Mouse (Mus musculus) thymus, postnatal 14 days (tissue): ENCODE results near the gene Nr5a1.

Experiments used
- DNase-seq: peaks from one replicate; pipeline ENCODE4 v3.0.0; 2021

The Nr5a1 gene

DNA sequence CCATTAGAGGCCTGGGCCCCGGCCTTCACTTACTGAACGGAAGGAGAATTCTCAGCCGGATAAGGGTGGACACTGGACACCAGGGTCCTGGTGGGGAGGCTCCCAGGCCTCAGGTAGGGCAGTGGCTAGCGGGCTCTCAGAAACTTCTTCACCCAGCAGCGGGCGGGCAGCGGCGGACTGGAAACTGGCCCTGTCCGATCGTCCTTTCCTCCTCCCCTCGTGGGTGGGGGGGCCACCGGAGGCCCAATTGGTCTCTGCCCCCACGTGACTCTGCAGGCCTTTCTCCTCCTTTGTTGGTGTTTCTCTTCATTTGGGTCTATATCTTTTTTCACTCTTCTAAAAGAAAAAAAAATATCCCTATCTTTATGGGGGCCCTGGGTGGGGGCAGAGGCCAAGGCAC, at the start of gene Nr5a1:
Gene Nr5a1 (minus strand): TSS at position 219 of the 400 bp plus-strand sequence.
- DNase-seq = no peak

DNA sequence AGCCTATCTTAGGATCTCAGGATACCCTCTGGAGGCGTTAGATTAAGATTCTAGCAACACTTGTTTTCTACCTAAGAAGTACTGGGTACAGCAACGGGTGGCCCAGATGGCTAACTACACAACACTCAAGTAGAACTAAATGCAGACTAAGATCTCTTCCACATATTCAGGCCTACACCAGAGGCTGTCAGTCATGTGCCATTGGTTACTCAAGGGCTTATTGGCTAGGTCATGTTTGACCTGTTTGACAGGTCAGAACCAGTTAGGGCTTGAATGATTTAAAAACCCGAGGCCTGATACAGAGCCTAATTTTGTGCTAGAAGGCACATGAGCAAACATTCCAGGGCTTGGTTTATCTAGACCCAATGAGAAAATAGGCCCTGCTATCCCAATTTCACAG, 25.5 kb upstream of the Nr5a1 start:
- DNase-seq = no peak

DNA sequence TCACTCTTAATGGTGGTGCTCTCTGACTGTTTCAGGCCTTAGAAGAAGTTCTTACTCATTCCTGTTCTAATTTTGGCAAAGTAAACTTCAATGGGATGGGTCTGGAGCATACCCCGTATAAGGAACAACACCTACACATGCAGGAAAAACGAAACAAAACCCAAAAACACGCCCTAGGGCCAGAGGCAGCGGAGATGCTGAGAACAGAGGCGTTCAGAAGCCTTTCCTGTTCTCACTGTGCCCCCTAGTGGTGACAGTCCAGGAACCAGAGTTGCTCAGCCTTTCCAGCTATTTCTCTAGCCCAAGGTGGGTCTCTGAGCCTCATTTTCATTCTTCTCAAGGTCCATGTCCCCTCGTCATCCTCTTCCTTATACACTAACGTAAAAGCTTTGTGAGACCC, 25.1 kb upstream of the Nr5a1 start:
- DNase-seq = peak; percentile 73

GRCm38 (mm10) chr2:38738601-38739301, 24.4 kb upstream of the Nr5a1 start:
- DNase-seq = no peak

DNA sequence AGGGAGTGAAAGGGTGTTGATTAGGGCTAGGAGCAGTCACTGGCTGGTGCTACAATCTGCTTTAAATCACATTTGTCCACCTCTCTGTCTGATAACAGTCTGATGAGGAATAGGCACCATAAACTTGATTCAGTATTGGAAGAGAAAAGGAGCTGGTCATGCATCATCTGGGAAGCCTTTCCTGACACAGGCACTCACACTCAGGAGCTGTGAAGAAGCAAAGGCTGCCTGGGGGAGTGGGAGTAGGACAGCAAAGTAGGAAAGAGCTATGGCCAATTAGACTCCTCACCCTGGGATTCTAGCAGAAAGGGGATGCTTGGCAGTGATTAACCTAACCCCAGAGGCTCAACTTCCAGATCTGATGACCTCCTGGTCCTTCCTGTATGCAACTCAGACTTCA, 21.4 kb upstream of the Nr5a1 start:
- DNase-seq = no peak

DNA sequence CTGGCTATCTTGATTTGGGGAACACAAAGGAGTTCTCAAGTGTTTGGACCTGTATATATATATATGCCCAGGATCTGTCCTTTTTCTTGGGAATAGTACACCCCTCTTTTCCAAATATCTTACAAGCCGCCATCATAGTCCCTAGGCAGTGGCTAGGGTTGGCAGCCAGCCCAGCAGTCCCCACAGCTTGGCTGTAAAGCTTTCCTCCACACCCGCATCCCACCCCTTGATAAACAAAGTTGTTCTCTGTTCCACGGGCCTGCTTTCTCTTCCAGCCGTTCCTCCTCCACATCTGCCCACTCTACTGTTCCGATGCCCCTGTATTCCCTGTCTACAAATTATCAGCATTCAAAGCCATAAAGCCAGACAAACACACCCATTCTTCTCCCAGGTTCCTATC, 20.4 kb upstream of the Nr5a1 start:
- no peak for DNase-seq

DNA sequence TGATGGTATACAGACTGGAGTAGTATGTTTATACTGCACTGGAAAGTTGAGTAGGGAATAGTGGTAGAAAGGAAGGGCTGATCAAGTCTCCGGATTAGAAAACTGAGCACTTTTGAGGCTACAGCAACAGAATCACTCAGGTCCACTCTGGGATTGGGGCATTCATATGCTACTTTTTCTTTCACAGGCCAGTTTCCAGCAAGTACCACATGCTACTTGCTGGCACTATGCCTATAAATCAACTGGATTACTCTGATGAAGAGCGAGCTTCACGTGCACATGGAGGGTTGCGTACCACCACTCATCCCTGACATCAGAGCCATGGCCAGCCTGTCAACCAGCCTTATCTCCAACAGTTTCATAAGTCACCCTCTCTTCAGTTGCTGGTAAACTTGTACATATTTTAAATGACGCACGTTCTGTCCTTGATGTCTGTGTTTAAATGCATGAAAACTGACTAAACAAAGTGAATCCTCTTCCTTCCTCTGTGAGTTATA, 16.0 kb upstream of the Nr5a1 start:
- no peak for DNase-seq

DNA sequence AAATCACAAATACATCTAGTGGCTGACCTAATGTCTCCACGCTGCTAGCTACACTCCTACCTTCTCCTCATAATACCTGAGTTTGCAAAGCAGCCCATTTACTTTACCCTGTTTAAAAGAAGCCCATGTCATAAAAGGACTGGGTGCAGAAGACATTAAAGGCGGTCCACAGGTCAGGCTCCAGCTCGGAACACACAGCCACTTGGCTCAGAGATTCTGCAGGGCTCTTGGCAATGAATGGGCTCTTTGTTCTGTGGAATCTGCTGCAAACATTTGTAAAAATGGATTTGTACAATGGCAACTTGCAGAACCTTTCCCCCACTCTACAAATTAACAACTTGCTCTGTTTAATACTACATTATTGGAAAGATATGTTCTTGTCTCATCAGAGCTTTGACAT, 11.1 kb upstream of the Nr5a1 start:
- DNase-seq = no peak

DNA sequence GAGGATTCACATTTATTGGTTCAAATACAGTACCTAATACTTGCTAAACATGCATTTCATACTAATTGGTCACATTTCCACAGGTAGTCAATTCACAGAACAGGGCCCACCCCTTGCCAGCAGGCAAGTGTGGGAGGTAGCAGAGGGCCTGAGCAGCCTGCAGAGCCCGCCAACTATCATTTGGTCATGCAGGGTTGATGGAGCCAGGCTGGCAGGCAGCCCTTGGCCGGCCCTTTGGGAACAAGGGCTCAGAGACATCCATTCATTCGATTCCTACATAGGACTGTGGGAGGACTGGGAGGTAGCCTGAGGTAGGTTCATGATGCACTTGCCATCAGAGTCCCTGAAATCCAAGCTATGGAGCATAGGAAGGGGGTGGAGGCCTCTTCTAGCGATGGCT, 9.0 kb upstream of the Nr5a1 start:
- no peak for DNase-seq

- no peak for DNase-seq
These were observed 7.7 kb upstream of the Nr5a1 start for GRCm38 (mm10) chr2:38722076-38722475.

DNA sequence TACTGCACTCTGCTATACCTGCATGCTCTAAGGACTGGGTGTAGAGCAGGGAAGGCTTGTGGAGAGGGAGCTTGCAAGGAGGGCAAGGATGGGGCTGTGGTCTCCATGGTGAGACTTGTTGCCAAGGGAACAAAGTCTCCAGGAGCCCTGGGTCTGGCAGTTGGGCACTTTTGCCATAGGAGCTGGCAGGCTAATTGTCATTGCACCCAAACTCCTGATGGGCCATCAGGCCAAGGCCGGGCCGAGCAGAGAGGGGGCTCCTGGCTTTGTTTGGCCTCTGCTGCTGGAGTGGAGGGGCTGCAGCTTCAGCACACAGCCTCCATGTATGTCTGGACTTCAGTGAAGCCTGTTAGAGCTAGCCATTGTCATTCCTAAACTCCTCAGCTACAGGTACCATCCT, 6.3 kb upstream of the Nr5a1 start:
- DNase-seq = no peak

DNA sequence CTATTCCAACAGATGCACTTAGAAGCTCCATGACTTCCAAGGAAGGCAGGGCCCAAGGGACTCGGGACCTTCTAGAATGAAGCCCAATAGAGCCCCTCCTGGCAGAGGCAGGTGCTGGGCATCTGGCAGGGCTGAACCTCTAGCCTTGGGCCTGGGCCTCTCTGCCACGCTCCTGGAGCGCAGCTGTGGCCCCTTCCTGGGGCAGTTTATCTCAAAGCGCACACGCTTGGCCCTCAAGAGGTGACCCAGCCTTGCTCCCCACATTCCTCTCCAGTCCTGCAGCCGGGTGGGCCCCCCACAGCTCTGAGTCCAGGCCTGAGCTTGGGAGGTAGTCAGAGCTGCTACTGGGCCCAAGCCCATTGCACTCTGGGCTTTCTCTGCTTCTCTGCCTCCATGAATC, 5.0 kb upstream of the Nr5a1 start:
- no peak for DNase-seq

GRCm38 (mm10) chr2:38718676-38719075, 4.3 kb upstream of the Nr5a1 start:
- DNase-seq = no peak

DNA sequence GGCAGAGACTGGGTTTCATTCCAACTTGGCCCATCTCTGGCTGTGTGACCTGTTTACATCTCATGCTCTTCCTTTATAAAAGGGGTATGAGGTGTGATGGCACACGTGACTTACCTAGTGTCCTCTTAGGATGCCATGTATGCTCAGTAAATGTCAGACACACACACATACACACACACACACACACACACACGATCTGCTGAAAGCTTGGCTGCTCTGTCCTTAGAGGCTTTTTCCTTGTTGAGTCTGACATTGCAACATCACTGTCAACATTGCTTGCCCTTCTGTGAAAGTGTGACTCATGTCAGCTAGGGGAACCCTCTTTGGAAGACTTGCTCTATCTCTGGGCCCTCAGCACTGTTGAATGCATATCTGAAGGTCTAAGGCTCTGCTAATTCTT, 3.1 kb upstream of the Nr5a1 start:
- no peak for DNase-seq

DNA sequence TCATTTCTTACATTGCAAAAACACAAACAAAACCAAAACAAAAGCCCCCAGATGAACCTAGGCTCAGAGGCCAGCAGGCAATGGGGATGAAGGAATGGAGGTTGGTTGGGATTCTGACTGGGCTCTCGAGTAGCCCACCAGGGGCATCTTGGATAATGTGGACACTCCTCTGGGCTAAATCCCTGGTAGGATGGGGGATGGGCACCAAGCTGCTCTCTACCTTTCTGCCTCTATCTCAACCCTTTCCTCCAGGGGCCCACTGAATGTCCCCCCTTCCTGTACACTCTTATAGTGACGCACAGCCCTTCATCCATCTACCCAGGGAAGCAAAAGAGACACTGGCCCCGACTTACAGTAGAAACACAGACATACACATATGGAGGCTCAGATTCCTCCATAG, 746 bp downstream of the Nr5a1 start:
- DNase-seq = no peak

DNA sequence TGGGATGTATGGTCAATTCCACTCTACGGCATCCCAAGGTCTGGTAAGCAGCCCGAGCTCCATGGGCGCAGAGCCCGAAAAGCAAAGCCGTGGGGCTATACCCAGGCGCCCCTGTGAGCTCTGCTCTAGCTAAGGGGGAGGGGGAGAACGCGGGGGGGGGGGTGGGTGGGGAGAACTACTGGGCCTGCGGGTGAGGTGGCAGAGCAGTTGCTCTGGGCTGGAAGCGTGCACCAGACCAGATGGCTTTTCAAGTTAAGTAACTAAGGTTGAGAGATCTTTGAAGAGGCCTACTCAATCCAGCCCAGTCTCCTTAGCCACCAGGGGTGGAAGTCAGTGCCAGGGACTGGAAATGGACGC, 1.6 kb downstream of the Nr5a1 start:
- no peak for DNase-seq

DNA sequence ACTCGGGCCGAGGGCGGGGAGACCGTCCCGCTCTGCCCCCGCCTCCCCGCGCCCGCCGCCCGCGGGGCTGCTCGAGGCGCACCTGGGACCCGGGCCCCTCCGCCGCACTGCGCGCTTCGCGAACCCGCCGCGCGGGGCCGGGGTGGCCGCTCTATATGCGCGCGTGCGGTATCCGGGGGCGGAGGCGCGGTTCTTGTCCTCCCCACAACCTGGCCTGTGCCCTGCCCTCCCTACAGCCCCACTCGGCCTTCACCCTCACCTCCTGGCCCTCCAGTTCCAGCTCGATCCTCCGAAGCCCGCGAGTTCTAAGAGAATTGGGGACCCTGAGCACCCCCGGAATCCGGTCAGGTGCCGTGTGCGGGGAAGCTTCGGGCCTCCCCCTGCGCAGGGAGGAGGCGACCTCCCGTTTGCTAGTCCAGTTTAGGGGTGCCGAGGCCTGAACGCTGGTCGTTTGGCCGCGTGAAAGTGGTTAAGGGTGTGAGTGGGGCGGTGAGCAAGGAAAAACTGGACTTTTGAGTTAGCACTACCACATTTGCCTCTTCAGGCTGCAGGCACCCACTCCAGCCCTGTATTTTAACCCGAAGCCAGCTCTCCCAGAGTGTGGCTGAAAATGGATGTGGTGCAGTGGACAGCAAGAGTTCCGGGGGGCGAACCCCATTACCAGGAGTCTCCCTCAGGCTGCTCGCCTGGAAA, 2.1 kb downstream of the Nr5a1 start:
- DNase-seq = no peak

GRCm38 (mm10) chr2:38711421-38711861, 2.9 kb downstream of the Nr5a1 start:
- no peak for DNase-seq

GRCm38 (mm10) chr2:38710304-38711241, 3.8 kb downstream of the Nr5a1 start:
- DNase-seq = no peak

- DNase-seq = no peak
These were observed 5.2 kb downstream of the Nr5a1 start for GRCm38 (mm10) chr2:38708907-38709688.

DNA sequence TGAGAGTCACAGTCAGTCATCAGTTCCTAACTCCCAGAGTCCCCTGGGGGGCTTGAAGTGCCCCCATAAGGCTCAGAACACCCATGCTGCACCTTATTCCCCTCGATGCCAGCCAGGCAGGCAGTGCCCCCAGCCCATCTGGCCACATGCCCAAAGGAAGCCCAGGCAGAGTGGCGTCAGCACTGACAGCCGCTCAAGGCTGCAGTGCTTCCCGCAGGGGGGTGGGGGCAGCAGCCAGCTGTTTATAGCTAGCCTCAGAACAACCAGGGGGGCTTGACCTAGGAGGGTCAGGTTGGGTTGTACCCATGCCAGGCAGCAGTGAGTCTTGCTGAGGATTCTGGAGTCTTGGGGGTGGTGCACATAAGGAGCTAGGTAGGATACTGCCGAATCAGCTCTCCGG, 7.7 kb downstream of the Nr5a1 start:
- DNase-seq = no peak

- DNase-seq = no peak
These were observed 9.3 kb downstream of the Nr5a1 start for GRCm38 (mm10) chr2:38705036-38705435.

- DNase-seq = no peak
These were observed 10.0 kb downstream of the Nr5a1 start for GRCm38 (mm10) chr2:38704336-38704735.
